Mouse (Mus musculus): ENCODE data around the gene Frmd4a. TPM values are rescaled to one million over a fixed set of nuclear protein-coding genes. Genes with fewer than 3 reads are reported as not detected.
"Not testable (repeated sequence)": the region's sequence is repeated elsewhere in the genome, so short reads cannot be mapped to it uniquely, and the experiment has no call there.

Gene Frmd4a
- total and polyA plus RNA-seq, 2 experiments from 2014 or later = 42.5 to 60.2 TPM

DNA sequence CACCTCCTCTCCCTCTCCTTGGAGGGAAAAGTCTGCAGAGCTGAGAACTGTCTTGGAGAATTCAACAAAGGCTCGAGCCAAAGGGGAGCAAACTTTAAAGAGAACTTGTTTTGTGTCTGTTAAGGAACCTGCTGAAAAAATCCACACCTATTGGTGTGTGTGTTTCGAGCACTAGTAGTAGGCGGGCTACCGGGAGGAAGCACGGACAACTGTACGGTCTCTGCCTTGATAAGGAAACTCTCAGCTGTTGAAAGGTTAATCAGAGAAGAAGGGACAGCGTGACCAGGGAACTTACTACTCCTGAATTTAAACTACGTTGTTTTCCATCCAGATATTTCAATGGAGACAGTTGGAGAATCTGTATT lies 542.3 kb downstream of the Frmd4a start:
- no peaks in the 10 kb centered on the region for H3K9me3 ChIP-seq (ENCODE audit: low read length)
- no peak for TF ChIP-seq CTCF (IDR thresholded peaks at IDR 0.05)
- H3K9ac ChIP-seq (replicated peaks; ENCODE audit: low read length, poor library complexity, severe bottlenecking) = peak overlapping the region; percentile 46
- peaks cover 2% of the 10 kb centered on the region; the same call in 1 of the 2 replicates for H3K36me3 ChIP-seq (ENCODE audit: insufficient read depth, low read length)
- H3K4me2 ChIP-seq (ENCODE audit: low read depth, low read length, poor library complexity, severe bottlenecking) = peak overlapping the region; percentile 56
- 10% methylated on average over 8 of the region's 8 CpGs for WGBS
- H3K27ac ChIP-seq (ENCODE audit: low read depth, low read length) = peak overlapping the region; percentile 63
- no peaks in the 10 kb centered on the region for H3K27me3 ChIP-seq (ENCODE audit: insufficient read depth, low read length)
- H3K4me1 ChIP-seq (ENCODE audit: insufficient read depth, low read length) = peaks cover 15% of the 10 kb centered on the region; the same call in 1 of the 2 replicates
- peak overlapping the region; percentile 35 for H3K4me3 ChIP-seq (ENCODE audit: low read depth, low read length)
- ATAC-seq (ENCODE audit: low FRiP score) (no peak), DNase-seq (ENCODE audit: low spot score) (no peak)

GRCm38 (mm10) chr2:4560516-4560915 lies 543.0 kb downstream of the Frmd4a start:
- H3K27ac ChIP-seq (ENCODE audit: low read depth, low read length); ATAC-seq (ENCODE audit: low FRiP score); H3K9ac ChIP-seq (replicated peaks; ENCODE audit: low read length, poor library complexity, severe bottlenecking); H3K36me3 ChIP-seq (ENCODE audit: insufficient read depth, low read length); H3K9me3 ChIP-seq (ENCODE audit: low read length); DNase-seq (ENCODE audit: low spot score); H3K27me3 ChIP-seq (ENCODE audit: insufficient read depth, low read length): not testable (repeated sequence)
- Histone ChIP-seq H3K4me1 (ENCODE audit: insufficient read depth, low read length) (peaks cover 15% of the 10 kb centered on the region; the same call in 1 of the 2 replicates), H3K4me2 (ENCODE audit: low read depth, low read length, poor library complexity, severe bottlenecking) (peak overlapping the region; percentile 37), H3K4me3 (ENCODE audit: low read depth, low read length) (peak overlapping the region; percentile 13; the same call in 1 of the 2 replicates)
- 22% methylated on average over 2 of the region's 2 CpGs for WGBS

GRCm38 (mm10) chr2:4561196-4561595 lies 543.7 kb downstream of the Frmd4a start:
- no peak for DNase-seq (ENCODE audit: low spot score)
- H3K4me2 ChIP-seq (ENCODE audit: low read depth, low read length, poor library complexity, severe bottlenecking) = peak overlapping the region; percentile 37
- H3K9me3 ChIP-seq (ENCODE audit: low read length) = no peaks in the 10 kb centered on the region
- H3K9ac ChIP-seq (replicated peaks; ENCODE audit: low read length, poor library complexity, severe bottlenecking) = no peak overlapping the region
- H3K36me3 ChIP-seq (ENCODE audit: insufficient read depth, low read length) = peaks cover 10% of the 10 kb centered on the region
- peaks cover 15% of the 10 kb centered on the region; the same call in 1 of the 2 replicates for H3K4me1 ChIP-seq (ENCODE audit: insufficient read depth, low read length)
- H3K27ac ChIP-seq (ENCODE audit: low read depth, low read length) = no peak overlapping the region
- H3K27me3 ChIP-seq (ENCODE audit: insufficient read depth, low read length) = no peaks in the 10 kb centered on the region
- H3K4me3 ChIP-seq (ENCODE audit: low read depth, low read length) = peak overlapping the region; percentile 13; the same call in 1 of the 2 replicates
- no peak for TF ChIP-seq CTCF (IDR thresholded peaks at IDR 0.05)
- 26% methylated on average over 5 of the region's 5 CpGs for WGBS
- no peak for ATAC-seq (ENCODE audit: low FRiP score)

GRCm38 (mm10) chr2:4562373-4562772 lies 544.9 kb downstream of the Frmd4a start:
- no peaks in the 10 kb centered on the region for H3K27me3 ChIP-seq (ENCODE audit: insufficient read depth, low read length)
- no peak for TF ChIP-seq CTCF (IDR thresholded peaks at IDR 0.05)
- no peaks in the 10 kb centered on the region for H3K9me3 ChIP-seq (ENCODE audit: low read length)
- 58% methylated on average over 3 of the region's 3 CpGs for WGBS
- H3K36me3 ChIP-seq (ENCODE audit: insufficient read depth, low read length) = peaks cover 16% of the 10 kb centered on the region
- ATAC-seq (ENCODE audit: low FRiP score) = no peak
- no peak overlapping the region for H3K4me3 ChIP-seq (ENCODE audit: low read depth, low read length)
- H3K4me2 ChIP-seq (ENCODE audit: low read depth, low read length, poor library complexity, severe bottlenecking) = no peak overlapping the region
- DNase-seq (ENCODE audit: low spot score) = no peak
- H3K9ac ChIP-seq (replicated peaks; ENCODE audit: low read length, poor library complexity, severe bottlenecking) = no peak overlapping the region
- peaks cover 11% of the 10 kb centered on the region; the same call in 1 of the 2 replicates for H3K4me1 ChIP-seq (ENCODE audit: insufficient read depth, low read length)
- H3K27ac ChIP-seq (ENCODE audit: low read depth, low read length) = no peak overlapping the region

DNA sequence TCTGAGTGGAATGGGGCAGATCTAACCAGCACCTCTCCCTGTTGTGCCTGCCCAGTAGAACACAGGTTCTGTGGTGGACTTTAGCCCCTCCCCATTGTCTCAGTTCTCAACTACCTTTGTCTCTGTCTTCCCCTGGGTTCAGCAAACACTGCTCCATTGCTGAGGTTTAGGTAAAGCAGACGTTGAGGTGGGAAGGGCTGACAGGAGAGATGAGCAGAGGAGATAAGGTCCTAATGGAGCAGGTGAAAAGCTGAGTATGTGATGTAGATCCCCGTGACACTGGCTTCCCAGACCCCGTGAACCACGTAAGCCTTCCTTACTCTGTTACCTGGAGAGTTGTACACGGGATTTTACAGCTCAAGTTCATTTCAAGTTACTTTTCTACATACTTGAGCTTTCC lies 545.3 kb downstream of the Frmd4a start:
- WGBS = 59% methylated on average over 5 of the region's 5 CpGs
- ATAC-seq (ENCODE audit: low FRiP score) (no peak), DNase-seq (ENCODE audit: low spot score) (no peak)
- Histone ChIP-seq H3K4me2 (ENCODE audit: low read depth, low read length, poor library complexity, severe bottlenecking) (no peak overlapping the region), H3K4me1 (ENCODE audit: insufficient read depth, low read length) (peaks cover 11% of the 10 kb centered on the region; the same call in 1 of the 2 replicates), H3K36me3 (ENCODE audit: insufficient read depth, low read length) (peaks cover 14% of the 10 kb centered on the region), H3K27ac (ENCODE audit: low read depth, low read length) (no peak overlapping the region), H3K9me3 (ENCODE audit: low read length) (no peaks in the 10 kb centered on the region), H3K4me3 (ENCODE audit: low read depth, low read length) (no peak overlapping the region), H3K27me3 (ENCODE audit: insufficient read depth, low read length) (no peaks in the 10 kb centered on the region), H3K9ac (replicated peaks; ENCODE audit: low read length, poor library complexity, severe bottlenecking) (no peak overlapping the region)
- TF ChIP-seq CTCF (IDR thresholded peaks at IDR 0.05) = no peak

GRCm38 (mm10) chr2:4563322-4563721 lies 545.8 kb downstream of the Frmd4a start:
- Histone ChIP-seq H3K4me1 (ENCODE audit: insufficient read depth, low read length) (peaks cover 11% of the 10 kb centered on the region; the same call in 1 of the 2 replicates), H3K27me3 (ENCODE audit: insufficient read depth, low read length) (no peaks in the 10 kb centered on the region), H3K4me3 (ENCODE audit: low read depth, low read length) (no peak overlapping the region), H3K4me2 (ENCODE audit: low read depth, low read length, poor library complexity, severe bottlenecking) (no peak overlapping the region), H3K9ac (replicated peaks; ENCODE audit: low read length, poor library complexity, severe bottlenecking) (no peak overlapping the region), H3K36me3 (ENCODE audit: insufficient read depth, low read length) (peaks cover 14% of the 10 kb centered on the region), H3K9me3 (ENCODE audit: low read length) (no peaks in the 10 kb centered on the region), H3K27ac (ENCODE audit: low read depth, low read length) (no peak overlapping the region)
- no peak for ATAC-seq (ENCODE audit: low FRiP score)
- WGBS = 54% methylated on average over 1 of the region's 1 CpGs
- DNase-seq (ENCODE audit: low spot score) = no peak
- no peak for TF ChIP-seq CTCF (IDR thresholded peaks at IDR 0.05)

Measured in midbrain, postnatal 0 days (tissue).